Mouse (Mus musculus): Measurements from ENCODE around the gene Lzts3. TPM values are rescaled to one million over a fixed set of nuclear protein-coding genes. Genes with fewer than 3 reads are reported as not detected.
A peak's percentile ranks its signal among the peaks of the same experiment; 100 is the strongest.

Lzts3 gene
- total and polyA plus RNA-seq, 2 experiments from 2014 or later: 11.3 to 35.5 TPM

- Histone ChIP-seq H3K4me2 (ENCODE audit: low read depth) (no peak overlapping the region), H3K36me3 (ENCODE audit: insufficient read depth) (peaks cover 24% of the 10 kb centered on the region), H3K4me1 (ENCODE audit: insufficient read depth) (no peaks in the 10 kb centered on the region), H3K9me3 (ENCODE audit: low read length) (no peaks in the 10 kb centered on the region), H3K27ac (ENCODE audit: low read depth, low read length) (no peak overlapping the region), H3K4me3 (ENCODE audit: low read depth, low read length) (no peak overlapping the region), H3K9ac (no peak overlapping the region), H3K27me3 (ENCODE audit: insufficient read depth, low read length) (peaks cover 6% of the 10 kb centered on the region; the same call in 1 of the 2 replicates)
- TF ChIP-seq CTCF (IDR thresholded peaks at IDR 0.05; ENCODE audit: low read depth): no peak
- no peak for DNase-seq
- WGBS: 43% methylated on average over 16 of the region's 16 CpGs
- ATAC-seq: no peak
Measured at GRCm38 (mm10) chr2:130638101-130638611, 4.4 kb downstream of the Lzts3 start.

GRCm38 (mm10) chr2:130635847-130636246 lies 6.8 kb downstream of the Lzts3 start:
- no peak for TF ChIP-seq CTCF (IDR thresholded peaks at IDR 0.05; ENCODE audit: low read depth)
- Histone ChIP-seq H3K4me2 (ENCODE audit: low read depth) (no peak overlapping the region), H3K4me1 (ENCODE audit: insufficient read depth) (no peaks in the 10 kb centered on the region), H3K27ac (ENCODE audit: low read depth, low read length) (no peak overlapping the region), H3K4me3 (ENCODE audit: low read depth, low read length) (no peak overlapping the region), H3K9ac (no peak overlapping the region), H3K9me3 (ENCODE audit: low read length) (no peaks in the 10 kb centered on the region), H3K36me3 (ENCODE audit: insufficient read depth) (peaks cover 24% of the 10 kb centered on the region), H3K27me3 (ENCODE audit: insufficient read depth, low read length) (peaks cover 6% of the 10 kb centered on the region; the same call in 1 of the 2 replicates)
- ATAC-seq (no peak; the same call in 1 of the 2 replicates), DNase-seq (no peak)
- 39% methylated on average over 21 of the region's 21 CpGs for WGBS

- peak; percentile 23 for ATAC-seq
Measured at GRCm38 (mm10) chr2:130634739-130635411, 7.7 kb downstream of the Lzts3 start.

GRCm38 (mm10) chr2:130634006-130634738 lies 8.4 kb downstream of the Lzts3 start:
- Histone ChIP-seq H3K4me2 (ENCODE audit: low read depth) (no peak overlapping the region), H3K27me3 (ENCODE audit: insufficient read depth, low read length) (peaks cover 6% of the 10 kb centered on the region; the same call in 1 of the 2 replicates), H3K9ac (no peak overlapping the region), H3K27ac (ENCODE audit: low read depth, low read length) (no peak overlapping the region), H3K4me1 (ENCODE audit: insufficient read depth) (no peaks in the 10 kb centered on the region), H3K4me3 (ENCODE audit: low read depth, low read length) (no peak overlapping the region), H3K9me3 (ENCODE audit: low read length) (no peaks in the 10 kb centered on the region), H3K36me3 (ENCODE audit: insufficient read depth) (peaks cover 24% of the 10 kb centered on the region)
- TF ChIP-seq CTCF (IDR thresholded peaks at IDR 0.05; ENCODE audit: low read depth): no peak
- DNase-seq (no peak), ATAC-seq (0 out of 2 replicates have a peak, but pooled peaks have one; percentile 3)
- WGBS: 21% methylated on average over 14 of the region's 14 CpGs

More at GRCm38 (mm10) chr2:130634739-130635411, 7.7 kb downstream of the Lzts3 start:
- Histone ChIP-seq H3K36me3 (ENCODE audit: insufficient read depth) (peaks cover 24% of the 10 kb centered on the region), H3K9ac (0 out of 2 replicates have a peak overlapping the region, but pooled peaks have one; percentile 0), H3K4me2 (ENCODE audit: low read depth) (peak overlapping the region; percentile 37), H3K27me3 (ENCODE audit: insufficient read depth, low read length) (peaks cover 6% of the 10 kb centered on the region; the same call in 1 of the 2 replicates), H3K27ac (ENCODE audit: low read depth, low read length) (no peak overlapping the region), H3K4me3 (ENCODE audit: low read depth, low read length) (no peak overlapping the region), H3K4me1 (ENCODE audit: insufficient read depth) (no peaks in the 10 kb centered on the region), H3K9me3 (ENCODE audit: low read length) (no peaks in the 10 kb centered on the region)
- DNase-seq: no peak
- WGBS: 15% methylated on average over 36 of the region's 38 CpGs
- TF ChIP-seq CTCF (IDR thresholded peaks at IDR 0.05; ENCODE audit: low read depth): peak; percentile 39; the same call in 1 of the 2 replicates

- Histone ChIP-seq H3K4me2 (ENCODE audit: low read depth) (no peak overlapping the region), H3K9me3 (ENCODE audit: low read length) (no peaks in the 10 kb centered on the region), H3K9ac (no peak overlapping the region), H3K36me3 (ENCODE audit: insufficient read depth) (peaks cover 24% of the 10 kb centered on the region), H3K27ac (ENCODE audit: low read depth, low read length) (no peak overlapping the region), H3K27me3 (ENCODE audit: insufficient read depth, low read length) (peaks cover 6% of the 10 kb centered on the region; the same call in 1 of the 2 replicates), H3K4me3 (ENCODE audit: low read depth, low read length) (no peak overlapping the region), H3K4me1 (ENCODE audit: insufficient read depth) (peaks cover 2% of the 10 kb centered on the region; the same call in 1 of the 2 replicates)
- DNase-seq (no peak), ATAC-seq (peak; percentile 6; the same call in 1 of the 2 replicates)
- no peak for TF ChIP-seq CTCF (IDR thresholded peaks at IDR 0.05; ENCODE audit: low read depth)
- 40% methylated on average over 5 of the region's 5 CpGs for WGBS
Measured at GRCm38 (mm10) chr2:130632887-130633675, 9.5 kb downstream of the Lzts3 start.

- Histone ChIP-seq H3K9me3 (ENCODE audit: low read length) (no peaks in the 10 kb centered on the region), H3K4me2 (ENCODE audit: low read depth) (no peak overlapping the region), H3K4me3 (ENCODE audit: low read depth, low read length) (no peak overlapping the region), H3K27me3 (ENCODE audit: insufficient read depth, low read length) (peaks cover 6% of the 10 kb centered on the region; the same call in 1 of the 2 replicates), H3K4me1 (ENCODE audit: insufficient read depth) (peaks cover 2% of the 10 kb centered on the region; the same call in 1 of the 2 replicates), H3K36me3 (ENCODE audit: insufficient read depth) (peaks cover 28% of the 10 kb centered on the region), H3K9ac (no peak overlapping the region), H3K27ac (ENCODE audit: low read depth, low read length) (no peak overlapping the region)
- TF ChIP-seq CTCF (IDR thresholded peaks at IDR 0.05; ENCODE audit: low read depth): no peak
- DNase-seq (no peak), ATAC-seq (no peak)
- 39% methylated on average over 1 of the region's 1 CpGs for WGBS
Measured at GRCm38 (mm10) chr2:130632416-130632815, 10.2 kb downstream of the Lzts3 start.

Measured in forebrain, postnatal 0 days (tissue).